Mouse (Mus musculus) stomach, embryonic 16.5 days (tissue): Measurements from ENCODE around the gene Zbtb38. TPM values are rescaled to one million over a fixed set of nuclear protein-coding genes. Genes with fewer than 3 reads are reported as not detected.

Experiments used
- ATAC-seq: fragments of 200-750 bp; cut with Nextera tagmentation; 2 replicates; pipeline ENCODE4 v1.8.0; 2017; ENCODE audit warnings: moderate number of reproducible peaks, moderate TSS enrichment; ENCODE audit not compliant: insufficient read depth, low FRiP score
- H3K27ac ChIP-seq: fragments of 300-500 bp; sonication (generic); 2 replicates; pipeline ENCODE4 v1.5.1; 2014; ENCODE audit warnings: low read length
- H3K27me3 ChIP-seq: fragments of 300-500 bp; sonication (generic); 2 replicates; pipeline ENCODE4 v1.6.1; 2014; ENCODE audit warnings: low read length, control low read depth, mixed read lengths; ENCODE audit not compliant: control insufficient read depth, insufficient read depth
- H3K36me3 ChIP-seq: fragments of 300-500 bp; sonication (generic); 2 replicates; pipeline ENCODE4 v1.6.1; 2014; ENCODE audit warnings: low read length; ENCODE audit not compliant: control insufficient read depth, insufficient read depth
- H3K4me1 ChIP-seq: fragments of 300-500 bp; sonication (generic); 2 replicates; pipeline ENCODE4 v1.6.1; 2014; ENCODE audit warnings: low read length, control low read depth, mixed read lengths; ENCODE audit not compliant: control insufficient read depth, insufficient read depth
- H3K4me2 ChIP-seq: fragments of 300-500 bp; sonication (generic); 2 replicates; pipeline ENCODE4 v1.6.1; 2014; ENCODE audit warnings: low read depth, low read length, mixed read lengths
- H3K4me3 ChIP-seq: fragments of 300-500 bp; sonication (generic); replicated peaks from 2 replicates; pipeline ENCODE4 v1.5.1; 2014; ENCODE audit warnings: mild to moderate bottlenecking, low read length
- H3K9ac ChIP-seq: fragments of 300-500 bp; sonication (generic); 2 replicates; pipeline ENCODE4 v1.6.1; 2014; ENCODE audit warnings: low read length
- H3K9me3 ChIP-seq: fragments of 300-500 bp; sonication (generic); replicated peaks from 2 replicates; pipeline ENCODE4 v1.6.1; 2016; ENCODE audit warnings: low read length, control low read depth; ENCODE audit not compliant: control insufficient read depth
- WGBS: fragments of 180-500 bp; shearing (Covaris S2); extraction: QIAGEN DNeasy Blood & Tissue Kit; methylation state at CpG from one replicate; pipeline ENCODE4 v1.1.7; 2014; 5-methylcytosine and 5-hydroxymethylcytosine counted together
- polyA plus RNA-seq: library from polyadenylated mRNA; unstranded; fragments of >200 nt; fragmentation: Nextera tagmentation; extraction: Ambion mirVana; gene quantifications from 2 replicates; pipeline ENCODE4 v1.2.1, GENCODE M21; 2015

Gene Zbtb38
- polyA plus RNA-seq, 1 experiment from 2014 or later, result 19.4 TPM

GRCm38 (mm10) chr9:96785871-96786342 is 33.3 kb upstream of the Zbtb38 start:
- H3K9me3 ChIP-seq, result no peaks in the 10 kb centered on the region
- WGBS, result 13% methylated on average over 9 of the region's 9 CpGs
- no peak for ATAC-seq
- no peak overlapping the region for H3K4me3 ChIP-seq
- peaks cover 5% of the 10 kb centered on the region for H3K4me1 ChIP-seq
- 0 out of 2 replicates have a peak overlapping the region, but pooled peaks have one; percentile 2 for H3K27ac ChIP-seq
- no peaks in the 10 kb centered on the region for H3K27me3 ChIP-seq
- H3K36me3 ChIP-seq, result no peaks in the 10 kb centered on the region
- no peak overlapping the region for H3K4me2 ChIP-seq
- no peak overlapping the region for H3K9ac ChIP-seq

- no peak for ATAC-seq
- no peak overlapping the region for H3K4me3 ChIP-seq
- H3K27me3 ChIP-seq, result no peaks in the 10 kb centered on the region
- no peaks in the 10 kb centered on the region for H3K9me3 ChIP-seq
- H3K36me3 ChIP-seq, result no peaks in the 10 kb centered on the region
- H3K4me2 ChIP-seq, result no peak overlapping the region
- peaks cover 5% of the 10 kb centered on the region for H3K4me1 ChIP-seq
- no peak overlapping the region for H3K27ac ChIP-seq
- no peak overlapping the region for H3K9ac ChIP-seq
- WGBS, result 73% methylated on average over 3 of the region's 3 CpGs
Measured at GRCm38 (mm10) chr9:96785187-96785586, 32.6 kb upstream of the Zbtb38 start.

DNA sequence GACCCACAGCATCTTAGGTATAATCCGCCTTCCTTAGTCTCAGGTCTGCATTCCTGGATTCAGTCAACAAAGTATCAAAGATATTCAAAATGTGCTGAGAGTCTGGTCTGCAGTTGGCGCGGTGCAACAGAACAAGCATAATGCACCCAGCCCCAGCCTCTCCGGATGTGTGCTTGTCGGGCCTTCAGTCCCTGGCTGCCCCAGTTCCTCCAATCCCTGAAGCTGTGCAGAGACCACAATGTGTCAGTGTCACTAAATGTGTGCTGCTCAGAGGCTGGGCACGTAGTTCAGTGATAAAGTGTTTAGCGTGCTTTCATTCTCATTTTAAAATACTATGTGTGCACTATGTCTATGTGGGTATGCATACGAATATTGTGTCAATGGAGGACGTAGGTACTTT is 31.0 kb upstream of the Zbtb38 start:
- no peaks in the 10 kb centered on the region for H3K36me3 ChIP-seq
- H3K9ac ChIP-seq, result no peak overlapping the region
- no peak for ATAC-seq
- H3K4me3 ChIP-seq, result no peak overlapping the region
- H3K9me3 ChIP-seq, result no peaks in the 10 kb centered on the region
- no peak overlapping the region for H3K27ac ChIP-seq
- WGBS, result 80% methylated on average over 9 of the region's 9 CpGs
- no peaks in the 10 kb centered on the region for H3K27me3 ChIP-seq
- H3K4me1 ChIP-seq, result peaks cover 5% of the 10 kb centered on the region
- H3K4me2 ChIP-seq, result no peak overlapping the region

DNA sequence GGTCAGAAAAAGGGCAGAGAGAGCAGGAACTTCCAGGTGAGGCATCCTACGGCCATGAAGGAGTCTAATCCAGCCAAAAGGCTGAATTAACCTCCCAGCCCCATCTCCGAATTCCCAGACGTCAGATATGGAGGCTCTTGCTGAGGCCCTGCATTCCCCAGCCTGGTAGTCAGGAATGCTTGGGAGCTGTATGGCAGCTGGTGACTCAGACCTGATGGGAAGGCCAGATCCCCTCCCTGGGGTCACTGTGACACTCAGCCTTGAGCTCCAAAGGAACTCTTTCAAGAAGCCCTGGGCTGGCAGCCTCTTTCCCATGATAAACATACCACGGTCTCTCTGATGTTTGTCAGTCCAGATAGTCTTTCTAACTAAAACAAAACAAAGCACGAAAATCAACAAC is 30.6 kb upstream of the Zbtb38 start:
- no peak for ATAC-seq
- no peaks in the 10 kb centered on the region for H3K9me3 ChIP-seq
- no peak overlapping the region for H3K27ac ChIP-seq
- peaks cover 5% of the 10 kb centered on the region for H3K4me1 ChIP-seq
- no peaks in the 10 kb centered on the region for H3K36me3 ChIP-seq
- no peak overlapping the region for H3K4me2 ChIP-seq
- no peak overlapping the region for H3K4me3 ChIP-seq
- WGBS, result 49% methylated on average over 5 of the region's 5 CpGs
- no peaks in the 10 kb centered on the region for H3K27me3 ChIP-seq
- H3K9ac ChIP-seq, result no peak overlapping the region

DNA sequence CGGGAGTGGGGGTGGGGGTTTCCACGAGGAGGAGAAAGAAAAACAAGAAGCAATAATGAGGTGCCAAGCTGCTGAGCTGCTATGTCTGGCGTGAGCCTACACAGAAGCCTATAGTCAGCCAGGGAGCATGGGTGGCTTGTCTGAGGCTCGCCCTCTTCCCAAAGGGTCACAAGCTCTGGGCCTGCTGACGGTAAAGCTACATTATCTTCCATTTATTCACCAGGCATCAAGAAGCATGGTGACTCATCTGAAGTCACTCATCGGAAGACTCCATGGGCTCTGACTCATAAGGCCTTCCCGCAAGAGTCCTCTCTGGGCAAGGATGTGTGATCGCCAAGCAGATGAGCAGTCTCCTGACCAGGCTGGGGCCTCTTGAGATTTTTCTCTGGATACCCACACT is 29.4 kb upstream of the Zbtb38 start:
- ATAC-seq, result no peak
- H3K4me2 ChIP-seq, result no peak overlapping the region
- peaks cover 5% of the 10 kb centered on the region for H3K4me1 ChIP-seq
- H3K9me3 ChIP-seq, result no peaks in the 10 kb centered on the region
- H3K9ac ChIP-seq, result no peak overlapping the region
- H3K27ac ChIP-seq, result no peak overlapping the region
- H3K4me3 ChIP-seq, result no peak overlapping the region
- no peaks in the 10 kb centered on the region for H3K27me3 ChIP-seq
- H3K36me3 ChIP-seq, result no peaks in the 10 kb centered on the region
- 79% methylated on average over 8 of the region's 8 CpGs for WGBS

GRCm38 (mm10) chr9:96773146-96773545 is 20.5 kb upstream of the Zbtb38 start:
- Histone ChIP-seq H3K36me3 (no peaks in the 10 kb centered on the region), H3K4me2 (no peak overlapping the region), H3K4me3 (no peak overlapping the region), H3K9me3 (no peaks in the 10 kb centered on the region), H3K27me3 (no peaks in the 10 kb centered on the region), H3K4me1 (no peaks in the 10 kb centered on the region), H3K9ac (peak overlapping the region; percentile 22; the same call in 1 of the 2 replicates), H3K27ac (no peak overlapping the region)
- ATAC-seq, result no peak; the same call in 1 of the 2 replicates
- 15% methylated on average over 6 of the region's 6 CpGs for WGBS

GRCm38 (mm10) chr9:96770443-96770842 is 17.8 kb upstream of the Zbtb38 start:
- Histone ChIP-seq H3K27me3 (no peaks in the 10 kb centered on the region), H3K4me2 (no peak overlapping the region), H3K4me1 (no peaks in the 10 kb centered on the region), H3K36me3 (no peaks in the 10 kb centered on the region), H3K9ac (no peak overlapping the region), H3K9me3 (no peaks in the 10 kb centered on the region), H3K4me3 (no peak overlapping the region), H3K27ac (no peak overlapping the region)
- ATAC-seq, result no peak
- WGBS, result 66% methylated on average over 3 of the region's 3 CpGs

GRCm38 (mm10) chr9:96769651-96770050 is 17.0 kb upstream of the Zbtb38 start:
- Histone ChIP-seq H3K4me3 (no peak overlapping the region), H3K9me3 (no peaks in the 10 kb centered on the region), H3K27me3 (no peaks in the 10 kb centered on the region), H3K4me1 (no peaks in the 10 kb centered on the region), H3K9ac (no peak overlapping the region), H3K27ac (no peak overlapping the region), H3K4me2 (no peak overlapping the region), H3K36me3 (no peaks in the 10 kb centered on the region)
- WGBS, result 66% methylated on average over 9 of the region's 9 CpGs
- no peak for ATAC-seq

GRCm38 (mm10) chr9:96767874-96768273 is 15.2 kb upstream of the Zbtb38 start:
- Histone ChIP-seq H3K27ac (no peak overlapping the region), H3K9ac (no peak overlapping the region), H3K9me3 (no peaks in the 10 kb centered on the region), H3K27me3 (no peaks in the 10 kb centered on the region), H3K4me3 (no peak overlapping the region), H3K4me1 (no peaks in the 10 kb centered on the region), H3K36me3 (no peaks in the 10 kb centered on the region), H3K4me2 (no peak overlapping the region)
- ATAC-seq, result no peak

GRCm38 (mm10) chr9:96766078-96766477 is 13.4 kb upstream of the Zbtb38 start:
- Histone ChIP-seq H3K4me1 (no peaks in the 10 kb centered on the region), H3K4me3 (no peak overlapping the region), H3K9ac (no peak overlapping the region), H3K27me3 (no peaks in the 10 kb centered on the region), H3K4me2 (no peak overlapping the region), H3K27ac (no peak overlapping the region), H3K9me3 (no peaks in the 10 kb centered on the region), H3K36me3 (no peaks in the 10 kb centered on the region)
- no peak for ATAC-seq
